Mouse (Mus musculus) forebrain, postnatal 0 days (tissue): Measurements from ENCODE around the gene Scrg1. TPM values are rescaled to one million over a fixed set of nuclear protein-coding genes. Genes with fewer than 3 reads are reported as not detected.
"Not testable (repeated sequence)": the region's sequence is repeated elsewhere in the genome, so short reads cannot be mapped to it uniquely, and the experiment has no call there.

Experiments used
- ATAC-seq: fragments of 200-750 bp; cut with Nextera tagmentation; 2 replicates; pipeline ENCODE4 v1.8.0; 2017; ENCODE audit warnings: mild to moderate bottlenecking, moderate library complexity
- DNase-seq: peaks from one replicate; pipeline ENCODE4 v3.0.0-alpha.2; 2015
- H3K27ac ChIP-seq: fragments of 300-500 bp; sonication (generic); 2 replicates; pipeline ENCODE4 v1.5.1; 2014; ENCODE audit warnings: low read depth, mild to moderate bottlenecking, antibody characterized with exemption, low read length, moderate library complexity, mixed read lengths
- H3K27me3 ChIP-seq: fragments of 300-500 bp; sonication (generic); 2 replicates; pipeline ENCODE4 v1.6.1; 2014; ENCODE audit warnings: mild to moderate bottlenecking, low read length, mixed read lengths; ENCODE audit not compliant: insufficient read depth
- H3K36me3 ChIP-seq: fragments of 300-500 bp; sonication (generic); 2 replicates; pipeline ENCODE4 v1.6.1; 2014; ENCODE audit warnings: mild to moderate bottlenecking, moderate library complexity; ENCODE audit not compliant: insufficient read depth
- H3K4me1 ChIP-seq: fragments of 300-500 bp; sonication (generic); 2 replicates; pipeline ENCODE4 v1.6.1; 2014; ENCODE audit warnings: antibody characterized with exemption; ENCODE audit not compliant: insufficient read depth
- H3K4me2 ChIP-seq: fragments of 300-500 bp; sonication (generic); 2 replicates; pipeline ENCODE4 v1.6.1; 2014; ENCODE audit warnings: low read depth, mild to moderate bottlenecking, moderate library complexity
- H3K4me3 ChIP-seq: fragments of 300-500 bp; sonication (generic); 2 replicates; pipeline ENCODE4 v1.5.1; 2014; ENCODE audit warnings: low read depth, low read length, mixed read lengths
- H3K9ac ChIP-seq: fragments of 300-500 bp; sonication (generic); 2 replicates; pipeline ENCODE4 v1.6.1; 2014; ENCODE audit warnings: mild to moderate bottlenecking
- H3K9me3 ChIP-seq: fragments of 300-500 bp; sonication (generic); 2 replicates; pipeline ENCODE4 v1.6.1; 2016; ENCODE audit warnings: low read length
- CTCF ChIP-seq: sonication (generic); IDR thresholded peaks from 2 replicates; pipeline ENCODE4 v1.5.1; 2016; ENCODE audit warnings: antibody characterized with exemption, control low read depth, low read depth
- WGBS: fragments of 180-500 bp; shearing (Covaris S2); extraction: QIAGEN DNeasy Blood & Tissue Kit; methylation state at CpG from one replicate; pipeline ENCODE4 v1.1.7; 2014; 5-methylcytosine and 5-hydroxymethylcytosine counted together
- polyA plus RNA-seq: library from polyadenylated mRNA; unstranded; fragments of >200 nt; fragmentation: Nextera tagmentation; extraction: Ambion mirVana; gene quantifications from 2 replicates; pipeline ENCODE4 v1.2.1, GENCODE M21; 2015
- total RNA-seq: library from RNA; depleted of rRNA; stranded (reverse); fragments of >200 nt; gene quantifications from 2 replicates; pipeline ENCODE4 v1.2.3, GENCODE M21; 2014

Gene Scrg1
- total and polyA plus RNA-seq, 2 experiments from 2014 or later: 15.4 to 44.4 TPM

DNA sequence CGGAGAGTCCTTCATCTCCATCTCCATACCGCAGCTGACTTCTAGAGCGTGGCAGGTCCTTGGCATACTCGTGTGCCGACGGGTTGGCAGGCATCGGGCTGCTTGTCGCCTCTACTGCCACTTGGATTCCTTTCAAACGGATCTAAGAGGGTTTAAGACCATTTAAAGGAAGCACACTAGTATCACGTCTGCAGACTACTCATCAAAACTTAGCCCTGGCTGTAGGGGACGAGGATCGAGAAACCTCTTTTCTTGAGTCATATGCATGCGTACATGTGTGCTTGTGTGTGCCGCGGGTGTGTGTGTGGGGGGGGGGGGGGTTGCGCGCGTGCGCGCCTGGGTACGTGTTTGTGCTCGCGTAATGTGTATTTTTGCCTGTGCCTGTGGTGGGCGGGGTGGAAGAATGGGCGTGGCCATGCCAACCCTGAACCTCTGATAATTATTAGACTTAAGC, 32.6 kb downstream of the Scrg1 start:
- peaks cover 9% of the 10 kb centered on the region; the same call in 1 of the 2 replicates for H3K4me1 ChIP-seq
- H3K27ac ChIP-seq: peak overlapping the region; percentile 54; the same call in 1 of the 2 replicates
- H3K9ac ChIP-seq: peak overlapping the region; percentile 40; the same call in 1 of the 2 replicates
- peak overlapping the region; percentile 78 for H3K4me2 ChIP-seq
- H3K4me3 ChIP-seq: peak overlapping the region; percentile 94
- TF ChIP-seq CTCF: no peak
- DNase-seq (peak; percentile 83), ATAC-seq (peak; percentile 27)
- WGBS: 1% methylated on average over 25 of the region's 25 CpGs
- H3K9me3 ChIP-seq: no peaks in the 10 kb centered on the region
- no peaks in the 10 kb centered on the region for H3K27me3 ChIP-seq
- H3K36me3 ChIP-seq: no peaks in the 10 kb centered on the region

DNA sequence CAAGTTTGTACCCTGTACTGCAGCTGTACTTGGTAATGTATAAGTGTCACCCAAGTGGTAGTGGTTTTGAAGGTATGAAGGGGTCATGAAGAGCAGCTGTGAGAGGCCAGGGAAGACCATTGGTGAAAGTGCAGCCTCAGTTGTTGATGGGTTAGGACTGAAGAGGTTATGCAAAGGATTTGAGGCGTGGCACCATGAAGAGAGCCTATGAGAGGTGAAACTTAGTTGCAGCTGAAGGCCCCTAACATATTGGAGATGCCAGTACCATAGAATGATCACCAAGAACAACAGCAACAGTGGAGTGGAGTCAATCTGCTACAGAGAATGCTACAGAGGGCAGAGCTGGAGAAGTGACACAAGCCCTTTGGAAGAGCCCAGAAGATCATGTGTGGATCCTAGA, 33.6 kb downstream of the Scrg1 start:
- DNase-seq (no peak), ATAC-seq (no peak)
- Histone ChIP-seq H3K9me3 (no peaks in the 10 kb centered on the region), H3K27me3 (no peaks in the 10 kb centered on the region), H3K27ac (no peak overlapping the region), H3K4me1 (peaks cover 9% of the 10 kb centered on the region; the same call in 1 of the 2 replicates), H3K9ac (no peak overlapping the region), H3K4me2 (no peak overlapping the region), H3K4me3 (no peak overlapping the region), H3K36me3 (no peaks in the 10 kb centered on the region)
- 100% methylated on average over 1 of the region's 1 CpGs for WGBS
- TF ChIP-seq CTCF: no peak

DNA sequence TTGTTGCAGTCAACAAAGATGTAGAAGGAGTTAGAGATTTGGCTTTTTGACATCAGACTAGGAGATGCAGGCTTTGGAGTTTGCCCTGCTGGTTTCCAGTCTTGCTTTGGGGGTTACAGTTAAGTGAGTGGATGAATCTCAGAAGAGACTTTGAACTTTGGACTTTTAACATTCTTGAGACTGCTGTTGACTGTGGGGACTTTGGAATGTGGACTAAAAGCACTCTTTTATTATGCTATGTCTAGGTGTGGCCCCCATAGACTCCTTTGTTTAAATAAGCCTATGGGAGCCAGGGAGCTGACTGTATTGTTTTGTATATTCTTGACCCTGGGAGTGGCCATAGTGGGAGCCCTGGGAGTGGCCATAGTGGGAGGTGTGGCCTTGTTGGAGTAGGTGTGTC, 34.2 kb downstream of the Scrg1 start:
- Histone ChIP-seq H3K9ac (no peak overlapping the region), H3K36me3 (no peaks in the 10 kb centered on the region), H3K27ac (no peak overlapping the region), H3K27me3 (no peaks in the 10 kb centered on the region), H3K4me2 (no peak overlapping the region), H3K4me3 (no peak overlapping the region), H3K4me1 (peaks cover 9% of the 10 kb centered on the region; the same call in 1 of the 2 replicates), H3K9me3 (no peaks in the 10 kb centered on the region)
- no peak for TF ChIP-seq CTCF
- no peak for DNase-seq
- ATAC-seq: no peak

DNA sequence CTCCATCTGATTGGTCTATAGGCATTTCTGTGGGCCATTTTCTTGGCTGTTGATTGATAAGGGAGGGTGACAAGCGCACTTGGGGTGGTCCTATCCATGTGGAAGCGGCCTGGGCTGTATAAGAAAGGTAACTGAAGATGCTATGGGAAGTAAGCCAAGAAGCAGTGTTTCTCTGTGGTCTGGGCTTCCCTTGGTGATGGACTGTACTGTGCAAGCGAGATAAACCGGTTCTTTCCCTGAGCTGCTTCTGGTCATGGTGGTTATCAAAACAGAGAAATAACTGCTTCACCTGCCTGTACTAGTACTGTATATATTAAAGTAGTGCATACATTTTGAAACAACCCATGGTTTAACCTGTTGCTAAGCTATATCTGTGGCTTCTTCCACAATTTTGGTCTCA, 36.1 kb downstream of the Scrg1 start:
- WGBS: 92% methylated on average over 4 of the region's 4 CpGs
- no peaks in the 10 kb centered on the region for H3K27me3 ChIP-seq
- DNase-seq: no peak
- no peak overlapping the region for H3K9ac ChIP-seq
- H3K4me2 ChIP-seq: no peak overlapping the region
- H3K4me3 ChIP-seq: no peak overlapping the region
- H3K9me3 ChIP-seq: no peaks in the 10 kb centered on the region
- no peaks in the 10 kb centered on the region for H3K36me3 ChIP-seq
- no peak overlapping the region for H3K27ac ChIP-seq
- ATAC-seq: no peak
- no peak for TF ChIP-seq CTCF
- H3K4me1 ChIP-seq: no peaks in the 10 kb centered on the region

DNA sequence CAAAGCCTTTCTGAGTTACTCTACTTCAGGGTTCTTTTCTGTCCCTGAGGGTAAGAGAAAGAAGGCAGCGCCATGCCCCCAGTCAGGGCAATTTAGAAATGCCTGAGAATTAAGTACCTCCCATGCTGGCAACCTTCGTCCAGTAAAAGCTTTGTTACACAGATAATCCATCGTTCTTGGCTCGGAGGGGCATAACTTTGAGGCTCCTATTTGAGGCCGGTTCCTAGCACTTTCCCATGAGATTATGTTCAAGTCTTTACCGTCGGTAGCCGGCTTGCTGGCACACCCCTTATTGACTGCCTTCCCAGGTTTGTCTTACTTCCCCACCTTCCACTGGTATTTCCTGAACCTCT, 42.7 kb downstream of the Scrg1 start:
- Histone ChIP-seq H3K27ac (no peak overlapping the region), H3K36me3 (no peaks in the 10 kb centered on the region), H3K27me3 (no peaks in the 10 kb centered on the region), H3K4me3 (peak overlapping the region; percentile 26), H3K9ac (peak overlapping the region; percentile 6; the same call in 1 of the 2 replicates), H3K4me2 (peak overlapping the region; percentile 45), H3K9me3 (no peaks in the 10 kb centered on the region), H3K4me1 (peaks cover 7% of the 10 kb centered on the region; the same call in 1 of the 2 replicates)
- DNase-seq (no peak), ATAC-seq (peak; percentile 2; the same call in 1 of the 2 replicates)
- TF ChIP-seq CTCF: no peak
- 10% methylated on average over 8 of the region's 8 CpGs for whole genome bisulfite sequencing

DNA sequence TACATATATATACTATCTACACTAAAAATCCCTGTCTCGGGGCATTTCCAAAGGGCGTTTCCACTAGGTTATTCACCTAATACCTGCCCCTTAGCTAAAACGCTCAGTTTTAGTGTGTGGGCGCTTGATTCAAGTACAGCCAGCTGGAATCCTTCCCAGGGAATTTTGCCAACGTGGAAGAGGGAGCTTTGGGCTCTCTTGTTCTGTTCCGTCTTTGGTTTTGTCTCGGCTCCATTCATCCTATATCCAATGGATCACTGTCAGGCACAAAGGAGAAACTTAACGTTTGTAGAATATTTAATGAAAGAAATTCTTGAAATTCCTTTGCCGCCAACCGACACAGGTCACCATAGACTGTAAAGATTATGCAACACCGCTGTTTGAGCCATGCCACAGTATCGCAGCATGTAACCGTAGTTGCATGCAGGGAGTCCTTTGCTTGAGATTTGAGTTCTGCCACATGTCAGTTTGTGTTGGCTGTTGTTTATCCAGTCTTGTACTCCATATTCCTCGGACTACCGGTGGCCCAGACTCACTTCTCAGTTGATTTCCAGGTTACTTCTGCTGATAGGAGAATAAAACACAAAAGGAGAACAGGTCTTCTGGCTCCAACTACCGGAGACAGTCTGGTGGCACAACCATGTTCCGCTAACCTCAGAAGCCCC, 43.3 kb downstream of the Scrg1 start:
- WGBS: 20% methylated on average over 17 of the region's 17 CpGs
- Histone ChIP-seq H3K36me3 (no peaks in the 10 kb centered on the region), H3K4me2 (peak overlapping the region; percentile 45), H3K9ac (peak overlapping the region; percentile 6; the same call in 1 of the 2 replicates), H3K27me3 (no peaks in the 10 kb centered on the region), H3K4me1 (peaks cover 7% of the 10 kb centered on the region; the same call in 1 of the 2 replicates), H3K27ac (no peak overlapping the region), H3K9me3 (no peaks in the 10 kb centered on the region), H3K4me3 (peak overlapping the region; percentile 26)
- TF ChIP-seq CTCF: no peak
- ATAC-seq (peak; percentile 48), DNase-seq (peak; percentile 75)

DNA sequence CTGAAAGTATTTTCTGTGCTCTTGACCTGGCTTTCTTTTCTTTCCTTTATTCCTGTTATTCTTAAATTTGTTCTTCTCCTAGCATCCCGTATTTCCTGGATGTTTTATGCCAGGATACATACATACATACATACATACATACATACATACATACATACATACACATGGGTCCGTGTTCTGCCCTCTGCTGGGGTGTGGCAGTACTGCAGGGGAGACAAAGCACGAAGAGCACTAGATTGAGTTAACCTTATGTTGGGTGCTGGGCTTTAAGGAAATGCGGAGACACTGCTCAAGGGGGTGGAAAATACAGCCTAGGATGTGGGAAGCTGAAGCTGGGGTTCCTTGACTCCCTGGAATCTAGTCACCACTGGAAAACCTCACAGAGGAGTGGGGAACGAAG, 47.9 kb downstream of the Scrg1 start:
- H3K9ac ChIP-seq: no peak overlapping the region
- no peaks in the 10 kb centered on the region for H3K9me3 ChIP-seq
- H3K4me3 ChIP-seq: no peak overlapping the region
- H3K4me1 ChIP-seq: peaks cover 4% of the 10 kb centered on the region; the same call in 1 of the 2 replicates
- DNase-seq (peak; percentile 39), ATAC-seq (peak; percentile 50; the same call in 1 of the 2 replicates)
- TF ChIP-seq CTCF: peak; percentile 80
- no peaks in the 10 kb centered on the region for H3K36me3 ChIP-seq
- no peaks in the 10 kb centered on the region for H3K27me3 ChIP-seq
- H3K4me2 ChIP-seq: no peak overlapping the region
- WGBS: 55% methylated on average over 5 of the region's 5 CpGs
- H3K27ac ChIP-seq: no peak overlapping the region

DNA sequence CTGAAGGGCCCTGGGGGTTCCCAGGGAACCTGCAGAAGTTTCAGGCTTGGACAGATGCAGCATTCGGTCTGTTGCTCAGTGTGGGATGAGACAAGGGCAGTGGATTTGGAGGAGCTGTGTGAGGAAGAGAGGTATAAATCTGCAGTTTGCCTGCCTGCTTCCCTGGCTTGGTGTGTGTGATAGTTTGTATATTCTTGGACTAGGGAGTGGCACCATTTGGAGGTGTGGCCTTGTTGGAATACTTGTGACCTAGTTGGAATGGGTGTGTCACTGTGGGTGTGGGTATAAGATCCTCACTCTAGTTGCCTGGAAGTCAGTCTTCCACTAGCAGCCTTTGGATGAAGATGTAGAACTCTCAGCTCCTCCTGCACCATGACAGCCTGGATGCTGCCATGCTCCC, 49.8 kb downstream of the Scrg1 start:
- not testable (repeated sequence) for H3K27ac ChIP-seq, H3K4me2 ChIP-seq, ATAC-seq, H3K9me3 ChIP-seq, H3K4me3 ChIP-seq, DNase-seq, H3K4me1 ChIP-seq, H3K27me3 ChIP-seq, H3K9ac ChIP-seq, H3K36me3 ChIP-seq
- 96% methylated on average over 1 of the region's 1 CpGs for WGBS
